Mouse (Mus musculus): ENCODE measurements around the gene Setd4.

GRCm38 (mm10) chr16:93573434-93573833 lies 30.4 kb downstream of the Setd4 start:
- TF ChIP-seq CTCF (IDR thresholded peaks at IDR 0.05; ENCODE audit: low read depth) (no peak), EP300 (IDR thresholded peaks at IDR 0.05; ENCODE audit: low read depth) (no peak)

Data from liver, embryonic 14.5 days (tissue).